Mouse (Mus musculus) kidney, adult 2 months (tissue): ENCODE data around the gene Slc25a15.
A peak's percentile ranks its signal among the peaks of the same experiment; 100 is the strongest.

ENCODE experiments used
- CTCF ChIP-seq: fragments of 200-500 bp; conservative IDR thresholded peaks from 2 replicates; pipeline ENCODE4 v1.5.1; 2011; ENCODE audit warnings: low read depth, mild to moderate bottlenecking, control low read depth, low read length, moderate library complexity, mixed read lengths; ENCODE audit not compliant: insufficient read depth, insufficient read length
- POLR2A ChIP-seq: fragments of 200-500 bp; IDR thresholded peaks from one replicate; pipeline ENCODE4 v1.6.1; 2011; ENCODE audit warnings: low read depth, low read length, control low read depth

DNA sequence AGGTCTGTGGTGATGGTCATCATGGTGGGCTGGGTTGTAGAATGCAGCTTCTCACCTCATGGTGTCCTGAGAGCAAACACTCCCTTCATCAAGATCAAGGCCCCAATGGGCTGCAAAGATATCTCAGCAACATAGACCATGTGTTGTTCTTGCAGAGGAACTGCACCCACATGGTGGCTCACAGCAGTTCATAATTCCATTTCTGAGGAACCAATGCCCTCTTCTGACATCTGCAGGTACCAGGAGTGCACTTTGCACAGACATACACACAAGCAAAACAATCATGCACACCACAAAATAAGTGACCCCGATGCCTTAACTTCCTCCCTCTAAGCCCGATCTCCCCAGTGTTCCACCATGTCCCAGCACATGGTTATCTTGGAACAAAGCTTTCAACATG is 4.8 kb upstream of the Slc25a15 start:
- TF ChIP-seq CTCF = peak; percentile 35
- no peak for TF ChIP-seq POLR2A
